Mouse (Mus musculus) embryonic fibroblast, embryonic 13.5 days (primary cell): ENCODE data around the gene Rrbp1. TPM values are rescaled to one million over a fixed set of nuclear protein-coding genes. Genes with fewer than 3 reads are reported as not detected.

Source experiments
- H3K27ac ChIP-seq: 2 replicates; pipeline ENCODE4 v1.5.1; 2012; ENCODE audit warnings: low read length, control low read depth, inconsistent platforms; ENCODE audit not compliant: insufficient read depth
- H3K4me1 ChIP-seq: 2 replicates; pipeline ENCODE4 v1.6.1; 2011; ENCODE audit warnings: low read length; ENCODE audit not compliant: control insufficient read depth, insufficient read depth
- H3K4me3 ChIP-seq: 2 replicates; pipeline ENCODE4 v1.5.1; 2011; ENCODE audit warnings: mild to moderate bottlenecking, control low read depth, low read length; ENCODE audit not compliant: insufficient read depth
- CTCF ChIP-seq: IDR thresholded peaks from 2 replicates; pipeline ENCODE4 v1.5.1; 2011; ENCODE audit warnings: mild to moderate bottlenecking, control low read depth, low read length, moderate library complexity, borderline replicate concordance; ENCODE audit not compliant: insufficient read depth
- POLR2A ChIP-seq: IDR thresholded peaks from 2 replicates; pipeline ENCODE4 v1.6.1; 2011; ENCODE audit warnings: low read depth, mild to moderate bottlenecking, control low read depth, low read length, moderate library complexity
- polyA plus RNA-seq: library from polyadenylated mRNA; stranded (reverse); fragments of >200 nt; gene quantifications from 2 replicates; pipeline ENCODE4 v1.2.4, GENCODE M21; 2011; ENCODE audit warnings: low read depth; ENCODE audit not compliant: missing spikeins, insufficient read length

The Rrbp1 gene
- polyA plus RNA-seq, 1 experiment: 538 TPM

- Histone ChIP-seq H3K4me3 (no peak overlapping the region), H3K27ac (no peak overlapping the region), H3K4me1 (no peaks in the 10 kb centered on the region)
- TF ChIP-seq POLR2A (no peak), CTCF (no peak)
Observed at GRCm38 (mm10) chr2:143969260-143969659, 41.8 kb downstream of the Rrbp1 start.

GRCm38 (mm10) chr2:143963318-143963717, 47.7 kb downstream of the Rrbp1 start:
- H3K4me1 ChIP-seq: no peaks in the 10 kb centered on the region
- no peak overlapping the region for H3K4me3 ChIP-seq
- TF ChIP-seq CTCF (no peak), POLR2A (no peak)
- H3K27ac ChIP-seq: no peak overlapping the region

- no peak for TF ChIP-seq POLR2A
- TF ChIP-seq CTCF: no peak
- H3K27ac ChIP-seq: no peak overlapping the region
- H3K4me1 ChIP-seq: no peaks in the 10 kb centered on the region
- no peak overlapping the region for H3K4me3 ChIP-seq
Observed at GRCm38 (mm10) chr2:143962192-143962591, 48.9 kb downstream of the Rrbp1 start.

GRCm38 (mm10) chr2:143955746-143956145, 55.3 kb downstream of the Rrbp1 start:
- TF ChIP-seq CTCF: no peak
- TF ChIP-seq POLR2A: no peak
- peaks cover 11% of the 10 kb centered on the region for H3K4me1 ChIP-seq
- no peak overlapping the region for H3K27ac ChIP-seq
- H3K4me3 ChIP-seq: no peak overlapping the region

GRCm38 (mm10) chr2:143955004-143955403, 56.1 kb downstream of the Rrbp1 start:
- Histone ChIP-seq H3K4me1 (peaks cover 11% of the 10 kb centered on the region), H3K4me3 (no peak overlapping the region), H3K27ac (no peak overlapping the region)
- no peak for TF ChIP-seq POLR2A
- no peak for TF ChIP-seq CTCF

GRCm38 (mm10) chr2:143953944-143954343, 57.1 kb downstream of the Rrbp1 start:
- H3K27ac ChIP-seq: no peak overlapping the region
- no peak for TF ChIP-seq POLR2A
- no peak overlapping the region for H3K4me3 ChIP-seq
- peaks cover 11% of the 10 kb centered on the region for H3K4me1 ChIP-seq

- Histone ChIP-seq H3K27ac (peak overlapping the region; percentile 59), H3K4me3 (no peak overlapping the region), H3K4me1 (peaks cover 11% of the 10 kb centered on the region)
- TF ChIP-seq POLR2A (no peak), CTCF (no peak)
Observed at GRCm38 (mm10) chr2:143951546-143952315, 59.3 kb downstream of the Rrbp1 start.

GRCm38 (mm10) chr2:143951028-143951420, 60.0 kb downstream of the Rrbp1 start:
- TF ChIP-seq CTCF (no peak), POLR2A (no peak)
- H3K27ac ChIP-seq: no peak overlapping the region
- H3K4me1 ChIP-seq: peaks cover 11% of the 10 kb centered on the region
- H3K4me3 ChIP-seq: no peak overlapping the region

- peaks cover 11% of the 10 kb centered on the region for H3K4me1 ChIP-seq
- TF ChIP-seq POLR2A: no peak
- TF ChIP-seq CTCF: no peak
- no peak overlapping the region for H3K4me3 ChIP-seq
- no peak overlapping the region for H3K27ac ChIP-seq
Observed at GRCm38 (mm10) chr2:143950290-143951027, 60.6 kb downstream of the Rrbp1 start.

- H3K4me3 ChIP-seq: no peak overlapping the region
- no peak for TF ChIP-seq POLR2A
- no peak for TF ChIP-seq CTCF
- H3K4me1 ChIP-seq: peaks cover 11% of the 10 kb centered on the region
- H3K27ac ChIP-seq: no peak overlapping the region
Observed at GRCm38 (mm10) chr2:143949217-143949616, 61.8 kb downstream of the Rrbp1 start.
